Mouse (Mus musculus) forebrain, embryonic 16.5 days (tissue): ENCODE results near the gene Kif3b. TPM values are rescaled to one million over a fixed set of nuclear protein-coding genes. Genes with fewer than 3 reads are reported as not detected.

ENCODE experiments used
- ATAC-seq: fragments of 200-750 bp; cut with Nextera tagmentation; 2 replicates; pipeline ENCODE4 v1.8.0; 2017; ENCODE audit warnings: mild to moderate bottlenecking, moderate library complexity
- H3K27ac ChIP-seq: fragments of 300-500 bp; sonication (generic); 2 replicates; pipeline ENCODE4 v1.5.1; 2014; ENCODE audit warnings: low read length, control low read depth
- H3K27me3 ChIP-seq: fragments of 300-500 bp; sonication (generic); replicated peaks from 2 replicates; pipeline ENCODE4 v1.6.1; 2014; ENCODE audit warnings: low read length; ENCODE audit not compliant: control insufficient read depth, insufficient read depth
- H3K36me3 ChIP-seq: fragments of 300-500 bp; sonication (generic); 2 replicates; pipeline ENCODE4 v1.6.1; 2014; ENCODE audit not compliant: control insufficient read depth, insufficient read depth
- H3K4me1 ChIP-seq: fragments of 300-500 bp; sonication (generic); replicated peaks from 2 replicates; pipeline ENCODE4 v1.6.1; 2014; ENCODE audit warnings: low read length; ENCODE audit not compliant: control insufficient read depth, insufficient read depth
- H3K4me2 ChIP-seq: fragments of 300-500 bp; sonication (generic); 2 replicates; pipeline ENCODE4 v1.6.1; 2014; ENCODE audit warnings: mild to moderate bottlenecking, low read length, control low read depth
- H3K4me3 ChIP-seq: fragments of 300-500 bp; sonication (generic); replicated peaks from 2 replicates; pipeline ENCODE4 v1.5.1; 2014; ENCODE audit warnings: mild to moderate bottlenecking, low read length, control low read depth
- H3K9ac ChIP-seq: fragments of 300-500 bp; sonication (generic); replicated peaks from 2 replicates; pipeline ENCODE4 v1.6.1; 2014; ENCODE audit warnings: low read depth, low read length, control low read depth
- H3K9me3 ChIP-seq: fragments of 300-500 bp; sonication (generic); 2 replicates; pipeline ENCODE4 v1.6.1; 2016; ENCODE audit warnings: low read length; ENCODE audit not compliant: control insufficient read depth
- WGBS: fragments of 180-500 bp; shearing (Covaris S2); extraction: QIAGEN DNeasy Blood & Tissue Kit; methylation state at CpG from one replicate; pipeline ENCODE4 v1.1.7; 2014; 5-methylcytosine and 5-hydroxymethylcytosine counted together
- polyA plus RNA-seq: library from polyadenylated mRNA; unstranded; fragments of >200 nt; fragmentation: Nextera tagmentation; extraction: Ambion mirVana; gene quantifications from 2 replicates; pipeline ENCODE4 v1.2.1, GENCODE M21; 2015

The Kif3b gene
- polyA plus RNA-seq, 1 experiment from 2014 or later, result 24.1 TPM

DNA sequence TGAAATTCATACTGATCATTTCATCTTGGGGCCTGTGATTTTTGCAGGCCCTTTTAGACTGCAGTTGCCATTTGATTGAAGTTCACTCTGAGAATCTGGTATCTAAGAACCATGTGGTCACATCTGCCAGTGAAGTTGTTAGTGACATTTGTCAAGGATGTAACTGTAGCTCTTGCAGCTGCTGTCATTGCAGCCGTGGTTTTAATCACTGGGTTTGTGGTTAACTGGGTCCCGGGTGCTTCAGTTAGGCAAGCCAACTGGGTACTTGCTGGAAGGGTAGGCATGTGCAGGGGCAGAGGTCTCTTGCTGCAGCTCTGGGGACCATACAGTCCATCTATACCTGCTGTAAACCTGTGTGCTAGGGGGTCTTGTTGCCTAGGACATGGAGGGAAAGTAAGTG lies 44.9 kb downstream of the Kif3b start:
- ATAC-seq, result no peak
- Histone ChIP-seq H3K4me2 (no peak overlapping the region), H3K4me3 (no peak overlapping the region), H3K4me1 (no peaks in the 10 kb centered on the region), H3K9ac (no peak overlapping the region), H3K27me3 (no peaks in the 10 kb centered on the region), H3K36me3 (peaks cover 8% of the 10 kb centered on the region; the same call in 1 of the 2 replicates), H3K27ac (no peak overlapping the region), H3K9me3 (no peaks in the 10 kb centered on the region)
- 77% methylated on average over 2 of the region's 2 CpGs for WGBS

DNA sequence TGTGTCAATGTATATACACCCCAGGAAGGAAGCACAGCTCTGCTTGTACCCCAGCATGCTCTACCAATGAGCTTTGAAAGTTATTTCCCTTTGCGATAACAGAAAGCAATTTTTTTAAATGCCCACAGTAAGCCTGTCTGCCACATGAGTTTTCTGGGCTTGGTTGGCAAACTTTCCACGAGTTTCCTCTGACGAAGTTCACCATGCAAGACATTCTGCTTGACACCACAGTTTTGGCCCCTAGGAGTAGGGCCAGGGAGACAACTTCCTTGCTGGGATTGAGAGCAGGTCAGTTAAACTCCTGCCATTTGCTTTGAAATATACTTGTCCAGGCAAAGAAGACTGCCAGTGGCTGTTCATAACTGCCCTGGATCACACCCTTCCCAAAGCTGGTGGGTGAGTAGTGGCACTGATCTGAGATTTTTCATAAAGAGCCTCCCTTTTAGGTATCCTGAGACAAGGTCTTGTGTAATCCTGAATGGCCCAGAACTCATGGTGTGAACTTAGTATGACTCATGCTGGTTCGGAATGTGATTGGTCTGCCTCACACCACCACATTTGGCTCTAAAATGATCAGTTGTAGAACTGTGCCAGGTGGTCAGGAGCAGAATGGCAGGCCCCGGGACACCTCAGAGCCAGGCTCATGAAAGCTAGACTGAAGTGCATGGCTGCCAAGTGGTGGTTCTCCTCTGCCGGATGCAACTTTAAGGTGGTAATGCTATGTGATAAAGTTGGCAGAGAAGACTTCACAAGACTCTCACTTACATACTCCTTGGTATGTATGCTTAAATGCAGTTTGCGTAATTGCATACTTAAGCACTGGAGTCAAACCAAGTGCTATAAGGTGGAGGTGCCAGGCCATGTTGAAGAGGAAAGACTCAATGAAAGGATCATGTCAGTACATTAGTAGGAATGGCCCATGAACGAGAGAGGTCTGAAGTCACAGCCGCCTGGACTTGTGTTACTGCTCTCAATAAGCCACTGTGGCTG lies 47.4 kb downstream of the Kif3b start:
- ATAC-seq, result no peak

DNA sequence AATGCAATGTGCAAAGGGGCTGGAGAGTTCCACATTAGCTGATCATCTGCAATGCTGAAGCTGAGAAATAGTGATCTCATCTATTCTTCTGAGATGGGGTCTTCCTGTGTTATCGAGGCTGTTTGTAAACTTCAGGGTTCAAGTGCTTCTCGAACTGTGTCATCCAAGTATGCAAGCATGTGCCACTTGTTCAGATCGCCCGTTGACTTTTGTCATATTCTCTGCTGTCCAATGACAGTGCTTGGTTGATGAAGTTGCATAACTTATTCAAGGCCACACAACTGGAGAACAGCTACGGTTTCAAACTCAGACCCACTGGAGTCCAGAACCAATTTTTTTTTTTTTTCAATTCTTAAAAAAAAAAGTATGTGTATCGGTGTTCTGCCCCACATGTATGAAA lies 51.0 kb downstream of the Kif3b start:
- Histone ChIP-seq H3K27me3 (no peaks in the 10 kb centered on the region), H3K4me1 (peaks cover 7% of the 10 kb centered on the region), H3K4me2 (no peak overlapping the region), H3K9ac (no peak overlapping the region), H3K27ac (no peak overlapping the region), H3K4me3 (no peak overlapping the region), H3K36me3 (no peaks in the 10 kb centered on the region), H3K9me3 (no peaks in the 10 kb centered on the region)
- 91% methylated on average over 6 of the region's 6 CpGs for WGBS
- ATAC-seq, result no peak

More for the DNA sequence above, 47.4 kb downstream of the Kif3b start:
- WGBS, result 86% methylated on average over 9 of the region's 9 CpGs
- Histone ChIP-seq H3K4me2 (no peak overlapping the region), H3K9me3 (no peaks in the 10 kb centered on the region), H3K4me1 (no peaks in the 10 kb centered on the region), H3K27ac (no peak overlapping the region), H3K27me3 (no peaks in the 10 kb centered on the region), H3K36me3 (no peaks in the 10 kb centered on the region), H3K4me3 (no peak overlapping the region), H3K9ac (no peak overlapping the region)

DNA sequence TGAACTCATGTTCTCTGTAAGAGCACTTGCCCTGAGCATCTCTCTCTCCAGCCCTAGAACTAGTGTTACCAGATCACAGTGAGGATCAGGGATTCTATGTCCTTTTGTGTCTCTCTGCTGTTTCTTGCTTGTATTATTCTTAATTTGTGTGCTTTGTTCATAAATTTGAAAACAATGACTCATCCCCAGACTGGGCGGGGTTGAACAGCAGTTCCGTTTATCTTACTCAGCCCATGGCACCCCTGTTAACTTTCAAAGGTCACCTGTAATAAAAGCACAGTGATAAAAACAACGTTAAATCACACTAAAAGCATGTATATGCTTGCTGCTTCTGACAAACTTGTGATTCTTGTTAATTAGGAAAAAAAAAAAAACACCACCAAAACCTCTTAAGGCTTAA lies 51.4 kb downstream of the Kif3b start:
- no peak overlapping the region for H3K4me3 ChIP-seq
- no peaks in the 10 kb centered on the region for H3K36me3 ChIP-seq
- H3K27me3 ChIP-seq, result no peaks in the 10 kb centered on the region
- no peak overlapping the region for H3K4me2 ChIP-seq
- H3K9me3 ChIP-seq, result no peaks in the 10 kb centered on the region
- no peak for ATAC-seq
- H3K4me1 ChIP-seq, result peaks cover 11% of the 10 kb centered on the region
- H3K27ac ChIP-seq, result no peak overlapping the region
- H3K9ac ChIP-seq, result no peak overlapping the region
- WGBS, result 83% methylated on average over 3 of the region's 3 CpGs

DNA sequence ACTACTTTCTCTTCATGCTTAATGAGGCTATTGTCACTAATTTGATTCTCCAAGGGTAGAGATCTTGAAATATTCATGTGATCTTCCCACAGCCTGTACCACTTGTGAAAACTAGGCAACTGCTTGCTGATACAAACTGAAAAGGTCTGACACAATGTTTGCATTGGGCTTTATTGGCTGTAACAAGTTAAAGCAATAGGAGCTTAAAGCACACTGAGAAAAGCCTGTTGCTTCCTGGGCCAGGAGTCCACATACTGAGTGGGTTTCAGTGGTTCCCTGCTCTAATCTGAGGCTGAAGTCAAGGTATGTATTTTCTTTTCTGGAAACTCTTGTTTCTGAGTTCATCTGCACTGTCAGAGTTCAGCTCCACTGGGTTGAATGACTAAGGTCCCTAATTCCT lies 52.0 kb downstream of the Kif3b start:
- Histone ChIP-seq H3K27ac (no peak overlapping the region), H3K4me1 (peaks cover 14% of the 10 kb centered on the region), H3K9me3 (no peaks in the 10 kb centered on the region), H3K4me3 (no peak overlapping the region), H3K27me3 (no peaks in the 10 kb centered on the region), H3K9ac (no peak overlapping the region), H3K36me3 (no peaks in the 10 kb centered on the region), H3K4me2 (no peak overlapping the region)
- no peak for ATAC-seq

DNA sequence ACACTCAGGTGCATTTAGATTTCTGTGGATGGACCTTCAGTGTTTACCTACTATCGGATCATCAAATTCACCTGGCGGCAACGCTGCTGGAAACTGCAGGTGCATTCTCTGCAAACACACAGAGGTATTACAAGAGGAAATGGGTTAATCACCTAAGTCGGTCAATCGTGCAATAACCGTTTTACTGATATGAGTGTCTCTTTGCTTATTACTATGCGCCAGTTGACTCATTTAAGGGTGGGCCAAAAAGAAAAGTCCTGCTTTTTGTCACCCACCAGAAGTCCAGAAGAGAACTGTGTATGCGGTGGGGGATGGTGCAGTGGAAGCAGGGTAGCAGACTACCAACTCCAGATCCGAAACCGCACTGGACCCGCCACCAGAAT lies 53.8 kb downstream of the Kif3b start:
- peak overlapping the region; percentile 71 for H3K27ac ChIP-seq
- H3K36me3 ChIP-seq, result no peaks in the 10 kb centered on the region
- H3K27me3 ChIP-seq, result no peaks in the 10 kb centered on the region
- H3K9ac ChIP-seq, result peak overlapping the region; percentile 68
- no peak for ATAC-seq
- peak overlapping the region; percentile 56 for H3K4me2 ChIP-seq
- H3K9me3 ChIP-seq, result no peaks in the 10 kb centered on the region
- H3K4me3 ChIP-seq, result peak overlapping the region; percentile 82
- peaks cover 25% of the 10 kb centered on the region for H3K4me1 ChIP-seq
- WGBS, result 6% methylated on average over 11 of the region's 11 CpGs

DNA sequence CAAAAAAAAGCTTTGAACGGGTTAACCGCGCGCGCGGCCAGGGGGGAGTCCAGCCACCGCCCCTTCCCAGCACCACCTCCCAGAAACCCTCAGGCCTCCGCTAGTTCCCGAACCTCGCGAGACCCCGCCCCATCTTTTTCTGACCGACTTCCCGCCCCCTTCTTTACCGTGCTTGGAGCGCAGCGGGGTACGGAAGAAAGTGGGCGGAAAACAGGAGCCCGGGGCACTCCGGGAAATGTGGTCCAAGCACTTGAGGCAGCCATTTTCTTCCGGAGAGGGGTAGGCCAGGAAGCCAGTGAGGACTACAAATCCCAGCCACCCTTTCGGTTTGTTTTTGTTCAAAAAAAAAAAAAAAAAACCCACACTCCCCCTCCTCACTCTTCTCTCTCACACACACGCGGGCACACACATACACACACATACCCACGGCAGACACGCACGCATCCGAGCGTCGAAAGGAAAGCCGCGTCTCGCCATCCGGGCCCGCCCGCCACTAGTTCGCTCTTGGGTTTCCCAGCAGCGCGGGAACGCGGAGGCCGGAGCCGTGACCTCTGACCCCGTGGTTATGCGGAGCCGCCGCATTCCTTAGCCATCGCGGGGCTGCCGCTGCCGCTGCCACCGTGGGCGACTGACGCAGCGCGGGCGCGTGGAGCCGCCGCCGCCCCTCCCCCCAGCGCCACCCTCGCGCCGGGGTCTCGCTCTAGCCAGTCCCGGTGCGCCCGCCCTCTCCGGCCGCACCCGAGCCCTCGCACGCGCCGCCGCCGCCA lies 54.4 kb downstream of the Kif3b start, which contains the start of gene Asxl1:
Gene Asxl1 (plus strand): TSS at position 376 of the 767 bp plus-strand sequence.
- Histone ChIP-seq H3K4me3 (peak within 1 kb of the TSS; percentile 82), H3K36me3 (no peaks in the 10 kb centered on the region), H3K9ac (peak within 1 kb of the TSS; percentile 87), H3K27me3 (no peaks in the 10 kb centered on the region), H3K27ac (peak within 1 kb of the TSS; percentile 95), H3K4me1 (peaks cover 31% of the 10 kb centered on the region), H3K4me2 (peak within 1 kb of the TSS; percentile 83), H3K9me3 (no peaks in the 10 kb centered on the region)
- ATAC-seq, result peak; percentile 99
- WGBS, result under 1% methylated on average over 74 of the region's 79 CpGs

DNA sequence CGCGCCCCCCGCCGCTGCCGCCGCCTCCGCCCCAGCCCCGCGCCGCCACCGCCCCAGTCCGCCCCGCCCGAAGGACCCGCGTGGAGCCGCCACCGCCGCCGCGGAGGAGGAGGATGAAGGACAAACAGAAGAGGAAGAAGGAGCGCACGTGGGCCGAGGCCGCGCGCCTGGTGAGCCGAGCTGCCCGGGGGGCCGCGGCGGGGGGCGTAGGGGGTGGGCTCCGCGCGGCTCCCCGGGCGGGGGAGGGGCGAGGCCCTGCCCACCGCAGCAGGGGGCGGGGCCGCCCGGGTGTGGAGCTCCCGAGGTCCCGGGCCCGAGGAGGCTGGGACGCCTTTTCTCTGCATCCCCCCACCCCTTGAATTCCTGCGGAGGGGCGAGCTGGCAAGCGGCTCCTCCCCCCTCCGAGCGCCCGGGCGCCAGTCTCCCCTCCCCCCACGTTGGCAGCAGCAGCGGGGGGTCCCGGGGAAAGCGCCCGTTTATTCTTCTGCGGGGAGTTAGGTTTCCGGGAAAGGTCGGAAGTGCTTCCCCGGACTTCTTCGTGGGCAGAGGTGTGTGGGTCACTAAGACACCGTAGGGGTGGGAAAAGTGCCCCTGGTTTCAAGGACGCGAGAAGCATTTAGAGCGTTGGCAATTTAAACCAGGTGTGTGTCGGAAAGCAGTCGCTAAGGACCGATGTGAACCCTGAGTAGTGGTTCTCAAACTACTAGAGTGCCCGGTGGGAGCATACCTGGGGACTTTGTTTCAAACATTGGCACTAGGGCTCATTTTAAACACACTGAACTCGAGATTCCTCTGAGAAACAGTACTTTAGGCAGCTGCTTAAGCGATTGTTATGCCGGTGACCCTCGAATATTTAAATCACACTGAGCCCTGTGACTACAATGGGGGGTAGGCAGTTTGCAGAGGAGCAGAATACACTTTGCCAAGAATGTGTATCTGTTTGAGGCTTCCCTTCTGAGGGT lies 55.3 kb downstream of the Kif3b start:
- no peaks in the 10 kb centered on the region for H3K36me3 ChIP-seq
- under 1% methylated on average over 42 of the region's 76 CpGs for WGBS
- peak overlapping the region; percentile 87 for H3K9ac ChIP-seq
- peak overlapping the region; percentile 83 for H3K4me2 ChIP-seq
- H3K27me3 ChIP-seq, result no peaks in the 10 kb centered on the region
- H3K9me3 ChIP-seq, result no peaks in the 10 kb centered on the region
- peak; percentile 11 for ATAC-seq
- peaks cover 39% of the 10 kb centered on the region for H3K4me1 ChIP-seq
- H3K4me3 ChIP-seq, result peak overlapping the region; percentile 82
- H3K27ac ChIP-seq, result peak overlapping the region; percentile 95
